Comparison of ENCODE assay signal across 9 mouse cellular contexts in genomic region chr6:148993117-148994077, GRCm38 (mm10). TPM values are rescaled to one million over a fixed set of nuclear protein-coding genes. Genes with fewer than 3 reads are reported as not detected.
DNase-seq lines count a peak whose midpoint lies in the region; ATAC-seq lines count a peak whose summit lies in the region.
"Had no signal": no experiment of that assay in that cellular context is flagged by ENCODE, and none has a peak within 500 bp of the region (broad histone marks: within the 10 kb centered on the region; RNA-seq: fewer than 3 reads in every experiment).

No protein-coding gene starts in this region.

- no peaks in the 10 kb centered on the region; the same call in 1 of the 2 replicates for H3K4me1 ChIP-seq in forebrain, embryonic 11.5 days (replicated peaks; ENCODE audit: control insufficient read depth, insufficient read depth, low read length)

- peak; percentile 23 for DNase-seq in heart, adult 11 months
- no peak for DNase-seq in heart, postnatal 25 days (ENCODE audit: low spot score)
- peak; percentile 49 for DNase-seq in MEL-GATA-1-ER (ENCODE audit: extremely low read depth, low read depth)
- DNase-seq in forebrain, embryonic 11.5 days (ENCODE audit: low spot score): no peak
- DNase-seq in kidney, postnatal 14 days: peak; percentile 23
- DNase-seq in retina, embryonic 14.5 days (ENCODE audit: low spot score): peak; percentile 74
- DNase-seq in ovary, postnatal 10 days (ENCODE audit: low spot score): no peak
- DNase-seq in left cerebral cortex, postnatal 36 days (ENCODE audit: low spot score in 2 of 2): no peak

- H3K4me3 ChIP-seq in forebrain, embryonic 11.5 days (ENCODE audit: low read depth, low read length): no peak overlapping the region
- H3K4me3 ChIP-seq: heart, embryonic 15.5 days had no signal

- ATAC-seq in forebrain, embryonic 11.5 days (replicated peaks; ENCODE audit: low FRiP score): peak; percentile 63

- H3K9me3 ChIP-seq in forebrain, embryonic 11.5 days (ENCODE audit: control insufficient read depth, low read length): no peaks in the 10 kb centered on the region
- H3K9me3 ChIP-seq: heart, embryonic 15.5 days had no signal

- no peak overlapping the region for H3K9ac ChIP-seq in forebrain, embryonic 11.5 days (ENCODE audit: low read length)
- H3K9ac ChIP-seq: heart, embryonic 15.5 days had no signal

- intact Hi-C loops in heart, postnatal 25 days (cut with DNase I): no loop called here
- intact Hi-C loops in left cerebral cortex, postnatal 36 days (cut with DNase I): no loop called here

- H3K27ac ChIP-seq in forebrain, embryonic 11.5 days (ENCODE audit: low read depth, low read length): no peak overlapping the region
- H3K27ac ChIP-seq: heart, embryonic 15.5 days had no signal

- no peaks in the 10 kb centered on the region; the same call in 1 of the 2 replicates for H3K36me3 ChIP-seq in forebrain, embryonic 11.5 days (ENCODE audit: control insufficient read depth, insufficient read depth, low read length)

- 12% methylated on average over 9 of the region's 9 CpGs for WGBS in forebrain, embryonic 11.5 days

- H3K27me3 ChIP-seq in forebrain, embryonic 11.5 days (ENCODE audit: control insufficient read depth, insufficient read depth, low read length): no peaks in the 10 kb centered on the region
- H3K27me3 ChIP-seq: heart, embryonic 15.5 days had no signal

- no peak overlapping the region for H3K4me2 ChIP-seq in forebrain, embryonic 11.5 days (ENCODE audit: low read depth, low read length, severe bottlenecking)
- H3K4me2 ChIP-seq: heart, embryonic 15.5 days had no signal

RNA-seq across cellular contexts. Expression of gene Sinhcaf, which starts 47.1 kb away (rescaled TPM):
- total RNA-seq in heart, postnatal 25 days (2021): 1 to 10 TPM; 4.9 to 5.7 TPM
- 292 and 305 TPM in 2 replicates for polyA plus RNA-seq in forebrain, embryonic 11.5 days (2014; fragmentation: Nextera tagmentation; extraction: Ambion mirVana)
- 1 to 10 TPM; 1.3 to 3.2 TPM for total RNA-seq in left cerebral cortex, postnatal 36 days (2021)

Comparison
In these comparisons a context has a peak if more than half of its experiments do, and no peak if none do; other contexts are left out.
1. DNase-seq: peak in heart, adult 11 months (single experiment), MEL-GATA-1-ER (single experiment), kidney, postnatal 14 days (single experiment) and retina, embryonic 14.5 days (single experiment); none in heart, postnatal 25 days (single experiment), forebrain, embryonic 11.5 days (single experiment), ovary, postnatal 10 days (single experiment) and left cerebral cortex, postnatal 36 days (0 of 2).